Mouse (Mus musculus): ENCODE measurements at regions not wholly inside any gene's neighbourhood (a gene's known extent, or its start where the extent isn't known, plus 50 kb on each side); places are given as distances from the start of the nearest gene placed in this dataset.

- no peak for DNase-seq (ENCODE audit: low spot score)
Measured at GRCm38 (mm10) chr3:82207321-82207720, 61.7 kb upstream of the Gucy1a1 start.
